Mouse (Mus musculus): Measurements from ENCODE around the gene Fmod.

DNA sequence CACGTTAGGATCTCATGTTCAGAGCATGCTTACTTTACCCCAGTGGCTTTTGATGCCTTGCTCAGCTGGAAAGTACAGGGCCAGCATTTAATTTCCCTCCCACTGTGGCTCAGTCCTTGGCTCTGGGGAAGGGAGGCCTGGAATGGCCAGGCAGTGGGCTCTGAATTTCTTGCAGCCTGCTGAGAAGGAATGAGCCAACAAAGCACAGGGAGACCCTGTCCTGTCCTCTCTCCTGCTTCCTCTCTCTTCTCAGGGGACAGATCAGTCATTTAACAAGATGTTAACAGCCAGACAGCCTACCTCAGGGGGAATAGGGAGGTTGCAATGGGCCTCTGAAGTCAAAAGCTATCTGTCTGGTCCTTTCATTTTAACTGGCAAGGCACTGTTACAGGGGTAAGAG is 5.3 kb downstream of the Fmod start:
- no peak for TF ChIP-seq CTCF (IDR thresholded peaks at IDR 0.05; ENCODE audit: extremely low read depth, insufficient read depth, low read length)
- no peak for TF ChIP-seq POLR2A (IDR thresholded peaks at IDR 0.05; ENCODE audit: extremely low read depth, insufficient read depth, low read length)

Measured in cortical plate, adult 2 months (tissue).